Mouse (Mus musculus) induced T-regulatory cell, adult 2 months (primary cell): ENCODE data around the gene Psph.
A peak's percentile ranks its signal among the peaks of the same experiment; 100 is the strongest.
"Not testable (repeated sequence)": the region's sequence is repeated elsewhere in the genome, so short reads cannot be mapped to it uniquely, and the experiment has no call there.

Source experiments
- DNase-seq: peaks from one replicate; pipeline ENCODE4 v3.0.0-alpha.2; 2012; ENCODE audit warnings: low read depth

Gene Psph

GRCm38 (mm10) chr5:129786818-129787790 lies at the start of gene Psph:
TSS of gene Psph (minus strand) at chr5:129787449.
- peak; percentile 100 for DNase-seq

DNA sequence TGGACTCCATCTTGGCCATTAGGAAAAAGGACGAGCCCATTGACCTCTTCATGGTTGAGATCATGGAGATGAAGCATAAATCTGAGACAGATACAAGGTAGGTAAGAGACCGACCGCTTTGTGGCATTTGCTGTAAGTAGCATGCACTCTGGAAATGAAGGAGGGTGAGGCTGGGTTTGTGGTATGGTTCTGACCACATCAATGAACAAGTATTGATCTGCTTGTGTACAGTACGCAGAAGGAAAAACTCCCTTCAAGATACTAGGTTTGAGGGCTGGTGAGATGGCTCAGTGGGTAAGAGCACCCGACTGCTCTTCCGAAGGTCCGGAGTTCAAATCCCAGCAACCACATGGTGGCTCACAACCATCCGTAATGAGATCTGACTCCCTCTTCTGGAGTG lies 3.3 kb upstream of the Psph start:
- DNase-seq = peak; percentile 62

DNA sequence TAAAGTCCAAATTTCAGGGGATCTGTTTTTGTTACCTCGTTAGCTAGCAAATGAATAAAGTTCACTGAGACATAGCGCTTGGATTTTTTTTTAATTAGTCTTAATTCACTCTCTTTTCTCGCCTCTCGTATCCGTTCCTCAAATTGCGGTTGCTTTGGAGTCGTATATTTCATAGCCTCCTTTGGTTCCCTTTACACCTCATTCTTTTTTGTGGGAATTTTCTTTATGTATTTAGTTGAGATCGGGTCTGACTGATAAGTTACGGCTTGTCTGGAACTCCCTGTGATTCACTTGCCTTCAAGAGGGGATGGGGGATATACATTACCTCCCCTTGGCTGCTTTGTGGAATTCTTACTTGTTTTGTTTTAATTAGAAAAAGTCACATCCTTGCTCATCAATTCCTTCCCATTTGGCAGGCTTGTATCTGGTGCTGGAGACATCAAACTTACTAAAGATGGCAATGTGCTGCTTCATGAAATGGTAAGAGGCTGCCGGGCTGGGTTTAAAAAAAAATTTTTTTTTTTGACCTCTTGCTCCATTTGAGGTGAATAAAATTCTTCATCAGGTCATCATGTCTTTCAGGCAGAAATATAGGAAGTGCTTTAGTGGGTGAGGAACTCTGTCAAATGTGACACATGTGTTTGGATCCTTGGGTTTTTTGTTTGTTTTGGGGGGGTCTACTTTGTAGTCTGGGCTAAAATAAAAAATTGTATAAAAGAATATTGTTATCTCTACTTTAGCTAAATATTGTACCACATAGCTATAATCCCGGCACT lies 757 bp upstream of the Psph start:
- DNase-seq = peak; percentile 27

- no peak for DNase-seq
Observed at GRCm38 (mm10) chr5:129786161-129786560, 1.1 kb downstream of the Psph start.

- peak; percentile 34 for DNase-seq
Observed at GRCm38 (mm10) chr5:129785235-129785870, 1.9 kb downstream of the Psph start.

DNA sequence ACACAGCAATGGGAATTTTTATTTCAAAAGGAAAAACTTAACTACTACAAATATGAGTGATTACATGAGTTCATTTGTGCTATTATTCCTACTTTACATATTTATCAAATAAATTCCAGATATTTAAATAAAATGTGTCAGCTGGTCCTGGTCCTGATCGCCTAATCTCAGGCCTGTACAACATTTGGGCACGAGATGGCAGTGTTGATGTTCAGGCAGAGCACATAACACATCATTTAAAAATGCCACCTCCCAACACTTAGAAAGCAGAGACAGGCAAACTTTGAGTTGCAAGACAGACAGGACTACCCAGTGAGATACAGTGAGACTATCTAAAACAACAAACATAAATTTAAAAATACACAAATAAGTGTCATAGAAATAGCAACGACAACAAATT lies 5.0 kb downstream of the Psph start:
- peak; percentile 70 for DNase-seq

- peak; percentile 29 for DNase-seq
Observed at GRCm38 (mm10) chr5:129780131-129780530, 7.1 kb downstream of the Psph start.

- DNase-seq = peak; percentile 87
Observed at GRCm38 (mm10) chr5:129778996-129779716, 8.1 kb downstream of the Psph start.

- no peak for DNase-seq
Observed at GRCm38 (mm10) chr5:129778348-129778995, 8.8 kb downstream of the Psph start.

- DNase-seq = no peak
Observed at GRCm38 (mm10) chr5:129774661-129775060, 12.6 kb downstream of the Psph start.

DNA sequence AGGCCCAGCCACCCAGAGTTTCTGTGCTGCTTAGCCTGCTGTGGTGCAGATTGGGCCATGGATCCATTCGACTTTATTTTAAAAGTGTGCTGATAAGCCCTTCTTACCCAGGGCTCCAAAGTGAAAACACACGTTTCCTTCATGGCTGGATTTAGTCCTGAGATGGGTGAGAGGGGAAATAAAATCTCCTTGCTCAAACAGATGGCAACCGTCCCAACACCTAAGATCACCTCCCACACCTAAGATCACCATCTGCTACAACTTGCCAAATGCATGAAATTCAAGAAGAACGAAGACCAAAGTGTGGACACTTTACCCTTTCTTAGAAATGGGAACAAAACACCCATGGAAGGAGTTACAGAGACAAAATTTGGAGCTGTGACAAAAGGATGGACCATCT lies 13.9 kb downstream of the Psph start:
- DNase-seq = not testable (repeated sequence)

DNA sequence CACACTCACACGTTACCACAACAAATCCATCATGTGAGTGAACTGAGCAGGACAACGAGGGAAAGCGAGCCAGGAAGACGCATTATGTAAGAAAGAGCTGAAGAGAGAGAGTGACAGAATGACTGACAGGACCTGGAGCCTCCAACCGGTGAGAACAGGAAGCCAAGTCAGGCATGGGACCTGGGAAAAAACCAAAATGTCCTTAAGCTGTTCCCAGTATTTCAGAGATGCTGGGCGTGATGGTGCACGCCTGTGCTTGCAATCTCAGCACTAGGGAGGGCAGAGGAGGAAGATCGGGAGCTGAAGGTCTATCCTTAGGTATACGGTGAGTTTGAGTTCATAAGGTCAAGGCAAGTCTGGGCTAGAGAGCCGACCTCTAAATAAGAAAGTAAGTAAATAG lies 14.8 kb downstream of the Psph start:
- DNase-seq = no peak

DNA sequence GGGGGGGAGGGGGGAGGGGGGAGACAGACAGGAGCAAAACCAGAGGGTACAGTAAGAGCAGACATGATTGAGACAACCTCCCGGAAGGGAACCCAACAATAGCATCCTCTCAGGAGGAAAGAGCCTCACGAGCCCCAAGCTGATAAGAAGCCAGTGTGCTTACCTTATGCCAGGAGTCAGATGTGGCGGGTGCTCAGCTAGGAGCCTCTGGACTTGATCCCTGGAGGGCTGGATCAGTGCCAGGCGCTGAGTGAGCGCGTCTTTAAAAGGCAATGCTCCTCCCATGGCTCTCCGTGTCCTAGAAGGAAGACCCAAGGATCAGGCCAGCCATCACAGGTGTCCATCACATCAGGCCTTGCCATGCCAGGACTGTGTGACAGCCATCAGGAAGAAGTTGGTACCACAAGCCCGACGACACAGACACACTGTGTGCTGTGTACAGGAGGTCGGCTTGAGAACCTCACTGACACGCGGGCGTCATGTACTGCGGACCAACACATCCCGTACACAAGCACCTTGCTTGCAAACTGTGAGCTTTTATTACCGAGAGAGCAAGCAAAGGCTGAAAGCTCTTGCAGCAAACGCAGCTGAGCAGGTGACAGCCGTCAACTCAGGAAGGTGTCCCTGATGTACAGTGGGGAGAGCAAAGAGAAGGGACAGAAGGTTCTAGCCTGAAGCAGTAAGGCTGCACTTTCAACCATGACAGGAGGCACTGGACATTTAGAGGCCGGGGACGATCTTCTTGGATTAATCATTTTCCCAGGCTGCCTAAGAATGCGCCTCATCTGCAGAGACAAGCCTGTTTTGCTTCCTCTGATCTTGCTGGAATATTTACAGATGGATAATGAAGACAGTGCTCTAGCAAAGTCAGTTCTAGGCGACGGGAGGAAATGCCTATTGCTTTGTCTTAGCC lies 16.6 kb downstream of the Psph start:
- no peak for DNase-seq

DNA sequence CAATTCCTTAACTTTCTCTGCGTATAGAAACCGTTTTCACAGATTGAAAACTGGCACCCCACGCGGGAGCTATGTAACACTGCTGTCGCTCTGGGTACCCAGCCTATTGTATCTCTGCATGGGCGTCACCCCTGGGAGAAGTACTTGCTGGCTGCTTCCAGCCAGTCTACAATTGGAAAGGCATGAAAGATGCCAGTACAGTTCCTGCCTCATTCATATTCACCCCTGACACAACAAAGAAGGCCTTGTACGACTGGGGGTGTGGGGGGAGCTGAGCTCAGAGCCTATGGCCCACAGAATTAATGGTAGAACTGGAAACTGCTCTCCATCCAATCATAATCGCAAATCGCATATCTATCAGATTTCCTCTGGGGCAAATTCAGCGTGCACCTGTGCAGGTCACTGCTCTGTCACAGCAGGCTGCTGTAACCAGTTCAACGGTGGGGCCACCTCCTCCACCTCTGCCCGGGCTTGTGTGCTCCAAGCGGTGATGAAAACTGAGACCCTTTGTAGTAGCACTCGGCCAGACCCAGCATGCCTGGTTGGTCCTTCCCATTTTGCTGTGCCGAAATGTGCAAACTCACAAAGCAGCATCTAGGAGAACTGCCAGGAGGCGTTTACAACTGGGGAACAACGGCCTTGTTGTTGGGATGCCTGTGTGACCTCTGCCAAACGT lies 25.2 kb downstream of the Psph start:
- DNase-seq = no peak

DNA sequence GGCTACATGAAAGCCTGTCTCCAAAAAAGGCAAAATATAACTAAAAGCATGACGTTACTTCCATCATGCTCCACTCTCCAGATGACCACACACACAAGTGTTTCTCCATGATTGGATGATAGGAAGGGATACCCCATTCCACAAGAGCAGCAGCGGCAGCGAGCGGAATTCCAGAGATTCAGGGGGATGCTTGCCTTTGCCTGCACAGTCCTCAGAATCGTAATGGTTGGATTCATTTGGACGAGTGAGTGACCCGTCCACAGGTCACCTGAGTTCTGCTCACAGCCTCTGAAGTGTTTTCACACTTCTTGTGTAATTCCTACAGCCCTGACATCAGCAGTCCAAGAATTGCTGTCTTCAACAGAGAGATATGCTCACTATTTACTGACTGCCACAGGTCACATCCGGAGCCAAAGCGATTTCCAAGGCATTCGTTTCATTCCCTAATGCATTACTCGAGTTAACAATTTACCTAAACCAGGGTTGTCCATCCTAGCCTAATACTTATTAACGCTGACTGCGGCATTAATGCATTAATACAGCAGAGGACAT lies 27.2 kb downstream of the Psph start:
- DNase-seq = no peak

DNA sequence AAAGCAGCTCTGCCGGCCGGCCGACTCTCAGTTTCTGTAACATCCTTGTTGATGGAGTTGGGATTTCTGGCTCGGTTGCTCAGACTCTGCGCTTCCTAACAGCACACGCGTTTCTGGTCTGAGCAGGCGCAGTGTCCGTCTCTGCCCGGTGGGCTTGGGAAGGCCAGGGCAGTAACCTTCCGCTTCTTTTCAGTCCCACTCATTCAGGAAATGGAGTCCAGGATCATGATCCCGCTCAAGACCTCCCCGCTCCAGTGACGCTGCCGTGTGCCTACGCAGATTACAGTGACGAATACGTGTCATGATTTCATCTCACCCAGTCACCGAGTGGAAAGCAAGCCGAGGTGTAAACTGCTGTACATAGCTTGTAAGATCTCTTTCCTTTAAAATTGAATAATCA lies 30.4 kb downstream of the Psph start:
- DNase-seq = no peak

- DNase-seq = no peak
Observed at GRCm38 (mm10) chr5:129744050-129744449, 43.2 kb downstream of the Psph start.

DNA sequence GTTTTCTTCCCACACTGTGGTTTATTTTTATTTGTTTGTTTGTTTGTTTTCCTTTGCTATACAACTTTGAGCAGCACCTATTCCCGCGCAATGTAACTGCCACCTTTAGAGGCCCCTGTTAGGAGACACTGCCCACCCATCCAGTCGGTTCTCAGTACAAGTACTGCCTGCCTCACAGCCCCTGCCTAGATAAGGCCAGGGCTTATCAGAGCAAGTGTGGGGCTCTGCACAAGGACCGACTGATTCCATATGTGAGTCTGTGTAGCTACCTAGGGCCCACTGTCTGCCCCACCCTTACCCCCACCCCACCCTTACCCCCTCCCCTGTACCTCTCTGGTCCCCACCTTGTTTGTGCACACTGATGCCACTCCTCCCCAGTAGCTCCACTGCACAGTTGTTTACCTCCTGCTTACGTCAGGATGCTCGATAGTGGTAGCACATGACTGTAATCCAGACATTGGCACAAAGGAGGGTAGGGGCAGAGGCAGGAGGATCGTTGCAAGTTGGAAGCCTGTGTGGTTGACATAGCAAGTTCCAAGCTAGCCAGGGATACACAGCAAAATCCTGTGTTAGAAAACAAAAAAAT lies 44.3 kb downstream of the Psph start:
- no peak for DNase-seq

- peak; percentile 60 for DNase-seq
Observed at GRCm38 (mm10) chr5:129740976-129741375, 46.3 kb downstream of the Psph start.
